Mouse (Mus musculus): ENCODE data around the gene H1f0. TPM values are rescaled to one million over a fixed set of nuclear protein-coding genes. Genes with fewer than 3 reads are reported as not detected.
"Not testable (repeated sequence)": the region's sequence is repeated elsewhere in the genome, so short reads cannot be mapped to it uniquely, and the experiment has no call there.

The H1f0 gene
- total RNA-seq, 2 experiments from 2014 or later, result 71.8 to 76.8 TPM

DNA sequence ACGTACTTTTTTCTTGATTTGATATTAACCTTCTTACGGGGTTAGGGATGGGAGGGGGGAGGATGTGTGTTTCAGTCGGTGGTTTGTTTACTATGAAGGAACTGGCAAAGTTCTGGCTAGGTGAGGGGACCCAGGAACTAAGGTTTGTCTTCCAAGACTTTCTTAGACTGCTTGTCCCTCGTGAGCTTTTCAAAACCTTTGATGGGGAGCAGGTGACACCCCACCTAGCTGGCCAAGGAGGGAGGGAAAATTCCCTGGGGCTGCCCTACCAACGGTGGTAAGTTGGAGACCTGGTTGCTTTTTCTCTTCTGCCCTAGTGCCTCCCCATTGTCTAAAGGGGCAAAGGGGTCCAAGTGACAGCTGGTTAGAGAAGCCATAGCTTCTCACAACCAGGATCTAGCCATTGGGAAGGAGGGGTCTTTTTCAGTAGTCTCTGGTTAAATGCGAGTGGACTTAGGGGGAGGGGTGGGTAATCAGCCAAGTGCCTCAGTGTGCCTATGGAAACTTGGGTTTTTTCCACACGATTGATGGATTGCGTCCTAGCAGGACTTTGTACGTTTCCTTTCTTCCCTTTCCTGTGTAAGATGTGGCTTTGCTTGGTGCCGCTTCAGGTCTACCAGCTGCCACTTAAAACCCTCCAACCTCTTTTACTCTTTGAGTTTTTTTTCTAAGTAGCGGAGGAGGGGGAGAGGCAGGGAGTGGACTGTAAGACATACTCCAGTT is 1.4 kb downstream of the H1f0 start:
- peak overlapping the region; percentile 94 for H3K4me3 ChIP-seq
- H3K27ac ChIP-seq, result peak overlapping the region; percentile 99
- no peak for TF ChIP-seq CTCF (IDR thresholded peaks at IDR 0.05)
- intact Hi-C loops (cut with DNase I), result no loop called here
- no peak for DNase-seq

DNA sequence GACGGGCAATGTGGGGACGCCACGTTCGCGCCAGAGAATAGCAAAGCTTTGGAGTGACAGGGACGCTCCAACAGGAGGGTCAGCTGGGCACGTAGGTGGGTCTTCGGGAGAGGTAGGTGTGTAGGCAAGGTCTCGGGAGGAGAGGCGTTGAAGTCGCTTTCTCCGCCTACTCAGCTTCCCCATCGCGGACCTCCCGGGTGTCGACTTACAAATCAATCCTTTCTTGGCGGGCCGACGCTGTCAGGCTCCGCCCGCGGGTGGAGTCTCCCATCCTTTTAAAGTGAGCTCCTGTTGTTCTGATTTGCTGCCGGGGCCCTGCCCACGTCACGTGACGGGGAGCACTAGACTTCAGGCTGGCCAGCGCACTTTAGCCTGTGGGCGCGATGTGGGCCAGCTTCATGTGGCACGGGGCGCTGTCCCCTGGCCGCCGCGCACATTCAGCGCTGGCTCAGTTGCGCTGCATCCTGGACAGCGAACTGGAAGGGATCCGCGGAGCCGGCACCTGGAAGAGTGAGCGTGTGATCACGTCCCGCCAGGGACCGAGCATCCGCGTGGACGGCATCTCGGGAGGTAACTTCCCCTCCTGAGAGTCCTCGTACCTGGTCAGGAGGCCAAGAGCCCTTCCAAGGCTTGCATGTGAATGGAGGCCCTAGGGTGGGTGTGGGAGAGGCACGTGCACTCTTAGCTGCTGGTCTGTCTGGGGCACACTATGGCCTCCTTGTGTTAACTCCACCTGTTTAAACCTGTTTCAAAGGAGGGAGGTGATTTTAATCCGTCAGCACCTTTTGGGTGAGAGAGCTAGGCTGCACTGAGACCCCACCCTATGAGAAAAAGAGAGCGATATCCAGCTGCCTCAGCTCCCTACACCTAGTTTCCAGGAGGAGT is 2.5 kb downstream of the H1f0 start:
- intact Hi-C loops (cut with DNase I), result no loop called here
- peak; percentile 96 for DNase-seq
- no peak for TF ChIP-seq CTCF (IDR thresholded peaks at IDR 0.05)
- Histone ChIP-seq H3K4me3 (peak overlapping the region; percentile 94), H3K27ac (peak overlapping the region; percentile 99)

DNA sequence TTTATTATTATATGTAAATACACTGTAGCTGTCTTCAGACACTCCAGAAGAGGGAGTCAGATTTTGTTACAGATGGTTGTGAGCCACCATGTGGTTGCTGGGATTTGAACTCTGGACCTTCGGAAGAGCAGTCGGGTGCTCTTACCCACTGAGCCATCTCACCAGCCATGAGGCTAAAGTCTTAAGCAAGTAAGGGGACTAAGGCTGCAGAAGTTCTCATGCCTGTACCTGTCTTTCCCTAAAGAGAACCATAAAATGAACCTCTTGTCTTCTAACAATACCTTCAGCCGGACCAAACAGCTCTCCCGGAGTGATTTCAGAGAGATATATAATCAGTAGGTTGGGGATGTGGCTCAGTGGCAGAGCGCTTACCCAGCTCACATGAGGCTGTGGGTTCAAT is 3.7 kb downstream of the H1f0 start:
- H3K4me3 ChIP-seq; intact Hi-C loops (cut with DNase I); DNase-seq; H3K27ac ChIP-seq: not testable (repeated sequence)

DNA sequence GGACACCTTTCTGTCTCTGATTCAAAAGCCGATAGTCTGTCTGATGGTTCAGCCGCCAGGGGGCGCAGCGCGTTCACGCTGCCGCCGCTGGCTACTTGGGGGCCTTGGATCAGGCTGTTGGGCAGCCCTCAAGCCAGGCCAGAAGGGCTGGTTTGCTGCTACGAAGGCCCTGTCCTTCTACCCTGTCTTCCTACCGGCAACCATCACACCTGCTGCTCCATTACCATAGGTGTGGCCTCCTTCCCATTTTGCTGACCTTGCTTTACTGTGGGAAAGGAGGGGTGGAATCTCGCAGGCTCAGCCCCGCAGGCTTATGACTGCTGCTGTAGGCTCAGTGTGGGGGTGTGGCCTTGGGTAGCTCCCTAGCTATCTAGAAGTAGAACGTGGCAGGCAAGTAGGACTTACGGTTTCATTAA is 9.7 kb downstream of the H1f0 start:
- H3K27ac ChIP-seq, result peak overlapping the region; percentile 12; the same call in 1 of the 2 replicates
- peak; percentile 95 for TF ChIP-seq CTCF (IDR thresholded peaks at IDR 0.05)
- peak overlapping the region; percentile 37; the same call in 1 of the 2 replicates for H3K4me3 ChIP-seq
- intact Hi-C loops (cut with DNase I), result loop anchor here (2.0 to 5.0 kb wide), 3 partner anchors 33 to 111 kb away; no protein-coding TSS in a partner anchor
- DNase-seq, result peak; percentile 84

- intact Hi-C loops (cut with DNase I), result loop anchor here (2.0 to 5.0 kb wide), 3 partner anchors 32 to 110 kb away; no protein-coding TSS in a partner anchor
- DNase-seq, result no peak
Measured at GRCm38 (mm10) chr15:79038331-79038730, 10.1 kb downstream of the H1f0 start.

GRCm38 (mm10) chr15:79038853-79039252 is 10.6 kb downstream of the H1f0 start:
- peak; percentile 92 for TF ChIP-seq CTCF (IDR thresholded peaks at IDR 0.05)
- peak; percentile 87 for DNase-seq
- intact Hi-C loops (cut with DNase I), result loop anchor here (2.0 to 5.0 kb wide), 3 partner anchors 32 to 110 kb away; no protein-coding TSS in a partner anchor
- Histone ChIP-seq H3K27ac (no peak overlapping the region), H3K4me3 (no peak overlapping the region)

More at GRCm38 (mm10) chr15:79038331-79038730, 10.1 kb downstream of the H1f0 start:
- peak overlapping the region; percentile 12; the same call in 1 of the 2 replicates for H3K27ac ChIP-seq
- H3K4me3 ChIP-seq, result no peak overlapping the region
- no peak for TF ChIP-seq CTCF (IDR thresholded peaks at IDR 0.05)

DNA sequence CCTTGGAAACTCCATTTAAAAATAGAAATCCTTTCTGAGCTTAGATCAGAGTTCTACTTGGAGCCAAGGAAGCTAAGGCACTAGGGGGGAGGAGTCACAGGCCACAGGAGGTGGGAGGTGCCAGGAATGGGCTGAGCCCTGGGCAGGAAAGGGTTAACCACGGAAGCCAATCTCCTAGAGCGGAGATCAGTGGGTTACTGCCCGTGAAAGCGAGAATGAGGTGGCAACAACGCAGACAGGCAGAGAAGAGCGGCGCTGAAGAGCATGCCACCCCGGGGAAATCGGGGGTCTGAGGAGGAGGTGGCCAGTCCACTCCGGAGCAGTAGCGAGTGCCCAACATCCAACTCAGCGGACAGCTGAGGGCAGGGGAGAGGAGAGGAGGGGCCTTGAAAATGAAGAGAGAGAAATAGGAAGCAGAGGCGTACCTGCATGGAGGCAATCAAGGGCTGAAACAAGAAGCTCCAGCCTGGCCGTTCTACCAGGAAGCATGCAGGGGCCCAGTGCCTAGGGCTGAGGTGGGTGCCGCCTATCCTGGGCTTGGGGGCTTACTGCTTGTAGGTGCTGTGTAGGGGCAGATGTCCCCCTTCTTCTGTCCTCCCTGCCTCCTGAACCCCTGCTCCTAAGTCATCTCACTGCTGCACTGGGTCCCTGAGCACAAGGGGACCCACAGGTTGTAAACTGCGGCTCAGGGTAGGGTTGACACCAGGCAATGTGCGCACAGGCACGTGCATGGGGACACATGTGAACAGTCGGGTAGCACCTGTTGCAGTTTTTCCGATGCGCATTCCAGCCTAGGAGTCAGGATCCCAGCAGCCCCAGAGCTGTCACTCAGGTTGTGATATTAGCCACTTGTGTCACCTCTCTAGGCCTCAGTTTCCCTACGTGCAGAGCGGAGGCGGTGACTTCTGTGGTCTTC is 12.5 kb downstream of the H1f0 start:
- TF ChIP-seq CTCF (IDR thresholded peaks at IDR 0.05), result no peak
- no peak for DNase-seq
- Histone ChIP-seq H3K27ac (no peak overlapping the region), H3K4me3 (no peak overlapping the region; the same call in 1 of the 2 replicates)
- intact Hi-C loops (cut with DNase I), result no loop called here

DNA sequence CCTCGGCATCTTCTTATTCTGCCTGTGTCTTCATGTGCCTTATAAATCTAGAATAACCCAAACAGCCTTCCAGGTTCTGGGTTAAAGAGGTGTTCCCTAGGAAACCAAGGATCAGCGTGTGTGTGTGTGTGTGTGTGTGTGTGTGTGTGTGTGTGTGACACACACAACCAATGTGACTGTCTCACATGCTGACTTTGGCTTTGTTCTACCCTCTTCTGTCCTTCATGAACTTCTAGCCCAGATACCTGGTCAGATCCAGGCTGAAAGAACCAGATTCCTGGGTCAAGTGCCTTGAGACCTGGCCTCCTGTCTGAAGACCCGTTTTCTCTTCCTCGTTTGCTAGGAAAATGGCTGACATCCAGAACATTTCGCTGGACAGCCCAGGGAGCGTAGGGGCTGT is 13.3 kb downstream of the H1f0 start, which contains the start of gene Galr3:
Gene Galr3, plus strand, starts transcription at position 301 of the 400 bp plus-strand sequence.
- intact Hi-C loops (cut with DNase I), result no loop called here
- TF ChIP-seq CTCF (IDR thresholded peaks at IDR 0.05), result no peak

DNA sequence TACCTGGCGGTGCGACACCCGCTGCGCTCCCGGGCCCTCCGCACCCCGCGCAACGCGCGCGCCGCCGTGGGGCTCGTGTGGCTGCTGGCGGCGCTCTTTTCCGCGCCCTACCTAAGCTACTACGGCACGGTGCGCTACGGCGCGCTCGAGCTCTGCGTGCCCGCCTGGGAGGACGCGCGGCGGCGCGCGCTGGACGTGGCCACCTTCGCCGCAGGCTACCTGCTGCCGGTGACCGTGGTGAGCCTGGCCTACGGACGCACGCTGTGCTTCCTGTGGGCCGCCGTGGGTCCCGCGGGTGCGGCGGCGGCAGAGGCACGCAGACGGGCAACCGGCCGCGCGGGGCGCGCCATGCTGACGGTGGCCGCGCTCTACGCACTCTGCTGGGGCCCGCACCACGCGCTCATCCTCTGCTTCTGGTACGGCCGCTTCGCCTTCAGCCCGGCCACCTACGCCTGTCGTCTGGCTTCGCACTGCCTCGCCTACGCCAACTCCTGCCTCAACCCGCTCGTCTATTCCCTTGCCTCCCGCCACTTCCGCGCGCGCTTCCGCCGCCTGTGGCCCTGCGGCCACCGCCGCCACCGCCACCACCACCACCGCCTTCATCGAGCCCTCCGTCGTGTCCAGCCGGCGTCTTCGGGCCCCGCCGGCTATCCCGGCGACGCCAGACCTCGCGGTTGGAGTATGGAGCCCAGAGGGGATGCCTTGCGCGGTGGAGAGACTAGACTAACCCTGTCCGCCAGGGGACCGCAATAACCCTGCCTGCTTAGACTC is 14.7 kb downstream of the H1f0 start:
- no peak for TF ChIP-seq CTCF (IDR thresholded peaks at IDR 0.05)
- DNase-seq, result peak; percentile 39
- Histone ChIP-seq H3K27ac (peak overlapping the region; percentile 35), H3K4me3 (peak overlapping the region; percentile 77)
- intact Hi-C loops (cut with DNase I), result no loop called here

More for the DNA sequence above, 13.3 kb downstream of the H1f0 start, which contains the start of gene Galr3:
- peak within 1 kb of the TSS; percentile 77 for H3K4me3 ChIP-seq
- no peak for DNase-seq
- peak within 1 kb of the TSS; percentile 35; the same call in 1 of the 2 replicates for H3K27ac ChIP-seq

GRCm38 (mm10) chr15:79044837-79045236 is 16.6 kb downstream of the H1f0 start:
- no peak for TF ChIP-seq CTCF (IDR thresholded peaks at IDR 0.05)
- intact Hi-C loops (cut with DNase I), result no loop called here
- no peak for DNase-seq
- H3K27ac ChIP-seq, result no peak overlapping the region
- no peak overlapping the region for H3K4me3 ChIP-seq

DNA sequence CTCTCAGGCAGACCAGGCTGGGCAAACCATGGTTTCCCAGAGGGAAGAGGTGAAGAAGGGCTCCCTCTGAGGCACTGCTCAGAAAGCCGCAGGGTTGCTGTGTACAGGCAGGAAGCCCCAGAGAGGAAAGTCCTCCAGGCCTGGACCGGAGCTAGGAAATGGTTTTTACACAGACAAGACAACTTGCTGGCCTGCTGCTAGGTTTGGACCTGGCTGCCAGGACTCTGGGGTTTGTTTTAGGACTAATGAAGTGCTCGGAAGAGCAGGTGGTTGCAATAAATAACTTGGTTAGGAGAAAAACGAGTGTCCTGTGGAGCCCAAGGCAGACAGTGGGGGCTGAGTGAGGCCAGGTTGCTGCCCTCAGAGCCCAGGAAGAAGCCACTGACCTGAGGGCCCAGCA is 19.9 kb downstream of the H1f0 start:
- DNase-seq, result no peak
- intact Hi-C loops (cut with DNase I), result no loop called here
- no peak for TF ChIP-seq CTCF (IDR thresholded peaks at IDR 0.05)
- Histone ChIP-seq H3K4me3 (no peak overlapping the region), H3K27ac (peak overlapping the region; percentile 46; the same call in 1 of the 2 replicates)

Data from gastrocnemius, adult 2 months (tissue).